Mouse (Mus musculus) heart, postnatal 14 days (tissue): ENCODE measurements at regions not wholly inside any gene's neighbourhood (a gene's known extent, or its start where the extent isn't known, plus 50 kb on each side); places are given as distances from the start of the nearest gene placed in this dataset.
"Not testable (repeated sequence)": the region's sequence is repeated elsewhere in the genome, so short reads cannot be mapped to it uniquely, and the experiment has no call there.

Experiments
- DNase-seq, 2 experiments: peaks; one replicate each; pipeline ENCODE4 v3.0.0; 2021 to 2022
- intact Hi-C: fragments of 180-260 bp; cut with DNase I; formaldehyde crosslinking; loops from one replicate; pipeline ENCODE4 v1.15.1; 2025

- intact Hi-C loops, result no loop called here
- DNase-seq, result peak; percentile 2 to 23
Observed at GRCm38 (mm10) chr4:61998366-61998765, 55.6 kb downstream of the Mup20 start.

GRCm38 (mm10) chr4:61989941-61990340, 64.0 kb downstream of the Mup20 start:
- intact Hi-C loops, result not testable (repeated sequence)

GRCm38 (mm10) chr4:61976159-61976558, 77.8 kb downstream of the Mup20 start:
- intact Hi-C loops, result no loop called here
- DNase-seq, result no peak

More at GRCm38 (mm10) chr4:61989941-61990340, 64.0 kb downstream of the Mup20 start:
- not testable (repeated sequence) for DNase-seq

- peak in 1 of 2 experiments; percentile 5 for DNase-seq
- intact Hi-C loops, result no loop called here
Observed at GRCm38 (mm10) chr4:61973236-61973635, 80.7 kb downstream of the Mup20 start.

- no peak for DNase-seq
- intact Hi-C loops, result no loop called here
Observed at GRCm38 (mm10) chr4:61969691-61970090, 84.3 kb downstream of the Mup20 start.

GRCm38 (mm10) chr4:61967674-61968073, 86.3 kb downstream of the Mup20 start:
- intact Hi-C loops, DNase-seq: not testable (repeated sequence)

- intact Hi-C loops, result no loop called here
- DNase-seq, result no peak
Observed at GRCm38 (mm10) chr4:61962315-61962714, 91.6 kb downstream of the Mup20 start.
